Mouse (Mus musculus) gastrocnemius, postnatal 36 days (tissue): ENCODE results near the gene Tmem39b. TPM values are rescaled to one million over a fixed set of nuclear protein-coding genes. Genes with fewer than 3 reads are reported as not detected.
"Not testable (repeated sequence)": the region's sequence is repeated elsewhere in the genome, so short reads cannot be mapped to it uniquely, and the experiment has no call there.

Experiments
- DNase-seq, 2 experiments: peaks; one replicate each; pipeline ENCODE4 v3.0.0; 2022
- intact Hi-C: fragments of 180-260 bp; cut with DNase I; formaldehyde crosslinking; loops from one replicate; pipeline ENCODE4 v1.15.1; 2025
- long read RNA-seq, 2 experiments: library from polyadenylated mRNA; stranded (forward); transcript quantifications; one replicate each; pipeline ENCODE4 v2.0.0; 2021
- total RNA-seq, 2 experiments: library from RNA; stranded (reverse); gene quantifications; 2 replicates each; pipeline ENCODE4 v1.2.3; 2021

Gene Tmem39b
- total RNA-seq, result 1 to 10 TPM; 2.5 to 3.3 TPM
- long read RNA-seq, experiment 1, partial matches to known transcripts, result 0 of 1 reads
- long read RNA-seq, experiment 1, other reads (novel, unspliced or antisense), result 1 of 1 reads
- long read RNA-seq, experiment 2, result 0 reads

- intact Hi-C loops, result no loop called here
Measured at GRCm38 (mm10) chr4:129696158-129696985, at the start of gene Tmem39b. Gene Tmem39b (minus strand): TSS chr4:129696838.

GRCm38 (mm10) chr4:129746106-129746505 is 49.5 kb upstream of the Tmem39b start:
- no peak for DNase-seq
- intact Hi-C loops, result no loop called here

More at GRCm38 (mm10) chr4:129696158-129696985, at the start of gene Tmem39b:
- peak; percentile 82 to 86 for DNase-seq

- intact Hi-C loops, result no loop called here
Measured at GRCm38 (mm10) chr4:129743494-129743893, 46.9 kb upstream of the Tmem39b start.

GRCm38 (mm10) chr4:129743010-129743390 is 46.4 kb upstream of the Tmem39b start:
- DNase-seq, result peak in 1 of 2 experiments; percentile 4
- intact Hi-C loops, result no loop called here

More at GRCm38 (mm10) chr4:129743494-129743893, 46.9 kb upstream of the Tmem39b start:
- DNase-seq, result no peak

GRCm38 (mm10) chr4:129742232-129743009 is 45.8 kb upstream of the Tmem39b start, which contains the start of gene Khdrbs1:
Gene Khdrbs1 (minus strand): TSS chr4:129742303.
- DNase-seq, result peak; percentile 91 to 95
- intact Hi-C loops, result no loop called here

GRCm38 (mm10) chr4:129741974-129742231 is 45.3 kb upstream of the Tmem39b start:
- no peak for DNase-seq
- intact Hi-C loops, result no loop called here

- intact Hi-C loops, result no loop called here
Measured at GRCm38 (mm10) chr4:129741251-129741973, 44.8 kb upstream of the Tmem39b start.

GRCm38 (mm10) chr4:129739111-129739645 is 42.5 kb upstream of the Tmem39b start:
- intact Hi-C loops, result no loop called here
- DNase-seq, result no peak

More at GRCm38 (mm10) chr4:129741251-129741973, 44.8 kb upstream of the Tmem39b start:
- DNase-seq, result peak; percentile 7 to 32

GRCm38 (mm10) chr4:129736173-129736572 is 39.5 kb upstream of the Tmem39b start:
- intact Hi-C loops, result no loop called here
- DNase-seq, result no peak

GRCm38 (mm10) chr4:129735485-129735884 is 38.8 kb upstream of the Tmem39b start:
- intact Hi-C loops, DNase-seq: not testable (repeated sequence)

- no peak for DNase-seq
- intact Hi-C loops, result no loop called here
Measured at GRCm38 (mm10) chr4:129731423-129731822, 34.8 kb upstream of the Tmem39b start.

- DNase-seq, result no peak
- intact Hi-C loops, result no loop called here
Measured at GRCm38 (mm10) chr4:129716310-129716709, 19.7 kb upstream of the Tmem39b start.

- intact Hi-C loops, result no loop called here
- no peak for DNase-seq
Measured at GRCm38 (mm10) chr4:129709486-129710129, 13.0 kb upstream of the Tmem39b start.

- DNase-seq, result no peak
- intact Hi-C loops, result no loop called here
Measured at GRCm38 (mm10) chr4:129706750-129707149, 10.1 kb upstream of the Tmem39b start.

GRCm38 (mm10) chr4:129702454-129702853 is 5.8 kb upstream of the Tmem39b start:
- intact Hi-C loops, result loop anchor here (2.0 to 5.0 kb wide), 3 partner anchors 80 to 385 kb away; partner anchors contain the start of gene Spocd1
- DNase-seq, result peak; percentile 28 to 30

GRCm38 (mm10) chr4:129701503-129702377 is 5.1 kb upstream of the Tmem39b start:
- intact Hi-C loops, result loop anchor here (2.0 to 5.0 kb wide), 3 partner anchors 81 to 386 kb away; partner anchors contain the start of gene Spocd1
- DNase-seq, result peak; percentile 45 to 80

GRCm38 (mm10) chr4:129700661-129701060 is 4.0 kb upstream of the Tmem39b start:
- DNase-seq, result not testable (repeated sequence)
- intact Hi-C loops, result loop anchor here (5.0 kb wide), 2 partner anchors 82 to 387 kb away; no protein-coding TSS in a partner anchor

GRCm38 (mm10) chr4:129700216-129700615 is 3.6 kb upstream of the Tmem39b start:
- intact Hi-C loops, result loop anchor here (5.0 kb wide), 2 partner anchors 82 to 387 kb away; no protein-coding TSS in a partner anchor
- DNase-seq, result no peak
